Mouse (Mus musculus): Measurements from ENCODE around the gene Rab30. TPM values are rescaled to one million over a fixed set of nuclear protein-coding genes. Genes with fewer than 3 reads are reported as not detected.

The Rab30 gene
- polyA plus RNA-seq, 2 experiments: 1.9 to 6.8 TPM

DNA sequence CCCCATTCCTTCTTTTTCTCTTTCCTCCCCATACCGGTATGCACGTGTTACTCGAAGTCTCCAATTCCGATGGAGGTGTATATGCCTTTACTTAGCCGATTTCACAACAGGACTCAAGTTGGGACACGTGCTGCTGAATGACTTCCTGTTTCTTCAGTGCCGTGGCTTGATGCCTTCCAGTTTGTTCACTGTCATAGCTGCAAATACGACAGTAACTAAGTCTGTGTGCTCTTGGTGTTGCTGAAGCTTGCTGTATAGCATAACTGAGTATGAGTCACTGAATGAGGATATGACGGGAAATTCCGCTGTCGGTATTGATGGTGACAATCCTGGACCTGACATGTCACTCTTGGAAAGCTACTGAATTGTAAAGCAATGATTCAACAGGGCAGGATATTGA, 95.8 kb downstream of the Rab30 start:
- DNase-seq (ENCODE audit: low read depth in 3 of 3, low spot score in 3 of 3): no peak
- 45% methylated on average over 11 of the region's 11 CpGs for WGBS (ENCODE audit: insufficient replicate concordance)
- Histone ChIP-seq H3K27ac (no peak overlapping the region), H3K36me3 (replicated peaks; ENCODE audit: control insufficient read depth, insufficient read depth, low read depth) (no peaks in the 10 kb centered on the region), H3K27me3 (ENCODE audit: control insufficient read depth, insufficient read depth, low read length) (no peaks in the 10 kb centered on the region), H3K4me1 (replicated peaks; ENCODE audit: control insufficient read depth in 2 of 2, insufficient read depth in 2 of 2, low read length in 1 of 2) (no peaks in the 10 kb centered on the region), H3K4me3 (ENCODE audit: insufficient read depth in 1 of 2, low read depth in 2 of 2, low read length in 2 of 2) (no peak overlapping the region), H3K9ac (replicated peaks) (no peak overlapping the region), H3K4me2 (ENCODE audit: low read depth) (no peak overlapping the region), H3K9me3 (ENCODE audit: control insufficient read depth, low read length) (no peaks in the 10 kb centered on the region)
- TF ChIP-seq EP300 (IDR thresholded peaks at IDR 0.05; ENCODE audit: low read depth): no peak
- no peak for TF ChIP-seq CTCF (IDR thresholded peaks at IDR 0.05; ENCODE audit: low read depth)
- no peak for ATAC-seq (ENCODE audit: insufficient read depth)

DNA sequence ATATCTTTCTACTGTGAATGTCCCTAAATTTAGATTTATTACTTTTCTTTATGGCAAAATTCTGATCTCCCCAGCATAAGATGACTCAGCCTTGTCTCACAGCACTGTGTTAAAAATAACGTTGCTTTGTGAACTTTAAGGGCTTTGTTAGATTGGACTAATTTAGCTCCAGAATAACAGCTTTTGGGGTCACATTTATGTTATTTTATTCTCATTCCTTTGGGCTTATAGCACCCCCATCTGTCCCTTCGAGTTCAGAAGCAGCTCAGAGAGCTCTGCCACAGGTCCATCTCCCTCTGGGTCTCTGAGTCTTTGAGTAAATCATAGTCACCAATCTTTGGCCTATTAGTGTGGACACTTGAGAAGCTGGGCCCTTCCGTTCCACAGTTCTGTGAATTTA, 96.5 kb downstream of the Rab30 start:
- no peak overlapping the region for H3K4me2 ChIP-seq (ENCODE audit: low read depth)
- no peaks in the 10 kb centered on the region for H3K9me3 ChIP-seq (ENCODE audit: control insufficient read depth, low read length)
- H3K9ac ChIP-seq (replicated peaks): no peak overlapping the region
- TF ChIP-seq EP300 (IDR thresholded peaks at IDR 0.05; ENCODE audit: low read depth): no peak
- TF ChIP-seq CTCF (IDR thresholded peaks at IDR 0.05; ENCODE audit: low read depth): no peak
- H3K4me3 ChIP-seq (ENCODE audit: insufficient read depth in 1 of 2, low read depth in 2 of 2, low read length in 2 of 2): no peak overlapping the region
- WGBS (ENCODE audit: insufficient replicate concordance): 54% methylated on average over 3 of the region's 3 CpGs
- DNase-seq (ENCODE audit: low read depth in 3 of 3, low spot score in 3 of 3): no peak
- H3K4me1 ChIP-seq (replicated peaks; ENCODE audit: control insufficient read depth in 2 of 2, insufficient read depth in 2 of 2, low read length in 1 of 2): no peaks in the 10 kb centered on the region
- no peak for ATAC-seq (ENCODE audit: insufficient read depth)
- H3K27me3 ChIP-seq (ENCODE audit: control insufficient read depth, insufficient read depth, low read length): no peaks in the 10 kb centered on the region
- H3K36me3 ChIP-seq (replicated peaks; ENCODE audit: control insufficient read depth, insufficient read depth, low read depth): no peaks in the 10 kb centered on the region
- H3K27ac ChIP-seq: no peak overlapping the region

DNA sequence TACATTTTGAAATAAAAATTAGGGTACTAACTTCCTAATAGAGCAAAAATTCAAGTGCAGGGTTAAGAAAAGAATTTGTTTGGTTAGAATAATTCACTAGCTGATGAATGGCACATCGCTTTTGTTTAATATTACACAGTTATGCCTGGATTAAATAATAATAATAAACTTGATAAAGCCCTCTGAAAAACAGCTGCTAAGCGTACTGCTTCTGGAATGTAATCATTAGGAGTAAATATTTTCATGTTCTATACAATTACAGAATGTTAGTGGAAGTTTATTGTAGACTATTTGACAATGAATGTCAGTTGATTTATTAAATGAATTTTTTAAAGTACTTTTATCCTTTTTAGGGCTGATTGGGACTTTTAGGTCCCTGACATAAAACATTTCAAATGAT, 100.9 kb downstream of the Rab30 start:
- no peaks in the 10 kb centered on the region for H3K9me3 ChIP-seq (ENCODE audit: control insufficient read depth, low read length)
- DNase-seq (ENCODE audit: low read depth in 3 of 3, low spot score in 3 of 3) (no peak), ATAC-seq (ENCODE audit: insufficient read depth) (no peak)
- WGBS (ENCODE audit: insufficient replicate concordance): 52% methylated on average over 2 of the region's 2 CpGs
- no peak overlapping the region for H3K9ac ChIP-seq (replicated peaks)
- no peak overlapping the region for H3K4me2 ChIP-seq (ENCODE audit: low read depth)
- no peak overlapping the region for H3K27ac ChIP-seq
- no peaks in the 10 kb centered on the region for H3K36me3 ChIP-seq (replicated peaks; ENCODE audit: control insufficient read depth, insufficient read depth, low read depth)
- no peaks in the 10 kb centered on the region for H3K27me3 ChIP-seq (ENCODE audit: control insufficient read depth, insufficient read depth, low read length)
- H3K4me3 ChIP-seq (ENCODE audit: insufficient read depth in 1 of 2, low read depth in 2 of 2, low read length in 2 of 2): no peak overlapping the region
- TF ChIP-seq EP300 (IDR thresholded peaks at IDR 0.05; ENCODE audit: low read depth): no peak
- no peak for TF ChIP-seq CTCF (IDR thresholded peaks at IDR 0.05; ENCODE audit: low read depth)
- H3K4me1 ChIP-seq (replicated peaks; ENCODE audit: control insufficient read depth in 2 of 2, insufficient read depth in 2 of 2, low read length in 1 of 2): no peaks in the 10 kb centered on the region

DNA sequence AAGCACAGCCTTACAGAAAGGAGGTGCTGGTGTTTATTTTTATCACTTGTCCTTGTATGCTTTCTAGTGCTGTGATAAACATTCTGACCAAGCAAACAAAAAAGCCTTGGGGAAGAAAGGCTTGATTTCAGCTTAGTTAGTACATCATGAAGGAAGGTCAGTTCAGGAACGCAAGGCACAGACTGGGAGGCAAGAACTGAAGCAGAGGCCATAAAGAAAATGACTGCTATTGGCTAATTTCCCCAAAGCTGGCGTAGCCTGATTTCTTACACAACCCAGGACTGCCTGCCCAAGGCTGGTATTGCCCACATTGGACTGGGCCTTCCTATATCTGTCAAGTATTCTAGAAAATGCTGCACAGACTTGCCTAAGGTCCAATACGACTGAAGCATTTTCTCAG, 106.8 kb downstream of the Rab30 start:
- H3K27me3 ChIP-seq (ENCODE audit: control insufficient read depth, insufficient read depth, low read length): no peaks in the 10 kb centered on the region
- 69% methylated on average over 3 of the region's 3 CpGs for WGBS (ENCODE audit: insufficient replicate concordance)
- no peak for DNase-seq (ENCODE audit: low read depth in 3 of 3, low spot score in 3 of 3)

DNA sequence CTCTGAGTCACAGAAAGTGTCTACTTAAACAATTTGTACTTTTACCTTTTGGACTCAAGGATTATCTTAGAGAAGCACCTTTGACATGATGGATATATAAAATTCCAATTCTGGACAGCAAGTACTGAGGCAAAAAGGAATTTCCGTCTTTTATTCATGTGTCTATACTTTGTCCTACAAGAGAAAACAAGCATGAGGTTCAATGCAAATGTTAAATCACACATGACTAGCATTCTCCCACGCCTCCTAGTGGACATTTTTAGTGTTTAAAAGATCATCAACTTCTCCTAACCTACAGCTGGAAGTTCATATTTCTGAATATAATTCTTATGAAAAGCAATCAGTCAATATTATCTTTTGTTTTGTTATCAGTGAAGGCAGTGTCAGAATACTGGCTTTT, 125.1 kb downstream of the Rab30 start:
- Histone ChIP-seq H3K9ac (replicated peaks) (no peak overlapping the region), H3K4me1 (replicated peaks; ENCODE audit: control insufficient read depth in 2 of 2, insufficient read depth in 2 of 2, low read length in 1 of 2) (no peaks in the 10 kb centered on the region), H3K36me3 (replicated peaks; ENCODE audit: control insufficient read depth, insufficient read depth, low read depth) (peaks cover 9% of the 10 kb centered on the region), H3K9me3 (ENCODE audit: control insufficient read depth, low read length) (no peaks in the 10 kb centered on the region), H3K4me2 (ENCODE audit: low read depth) (no peak overlapping the region), H3K27ac (no peak overlapping the region), H3K4me3 (ENCODE audit: insufficient read depth in 1 of 2, low read depth in 2 of 2, low read length in 2 of 2) (no peak overlapping the region), H3K27me3 (ENCODE audit: control insufficient read depth, insufficient read depth, low read length) (no peaks in the 10 kb centered on the region)
- 34% methylated on average over 2 of the region's 2 CpGs for WGBS (ENCODE audit: insufficient replicate concordance)
- DNase-seq (ENCODE audit: low read depth in 3 of 3, low spot score in 3 of 3) (no peak), ATAC-seq (ENCODE audit: insufficient read depth) (no peak)
- TF ChIP-seq CTCF (IDR thresholded peaks at IDR 0.05; ENCODE audit: low read depth) (peak; percentile 56), EP300 (IDR thresholded peaks at IDR 0.05; ENCODE audit: low read depth) (no peak)

More for the DNA sequence above, 106.8 kb downstream of the Rab30 start:
- TF ChIP-seq EP300 (IDR thresholded peaks at IDR 0.05; ENCODE audit: low read depth) (no peak), CTCF (IDR thresholded peaks at IDR 0.05; ENCODE audit: low read depth) (no peak)
- Histone ChIP-seq H3K9me3 (ENCODE audit: control insufficient read depth, low read length) (no peaks in the 10 kb centered on the region), H3K4me3 (ENCODE audit: insufficient read depth in 1 of 2, low read depth in 2 of 2, low read length in 2 of 2) (no peak overlapping the region), H3K36me3 (replicated peaks; ENCODE audit: control insufficient read depth, insufficient read depth, low read depth) (no peaks in the 10 kb centered on the region), H3K27ac (no peak overlapping the region), H3K4me1 (replicated peaks; ENCODE audit: control insufficient read depth in 2 of 2, insufficient read depth in 2 of 2, low read length in 1 of 2) (no peaks in the 10 kb centered on the region), H3K9ac (replicated peaks) (no peak overlapping the region), H3K4me2 (ENCODE audit: low read depth) (no peak overlapping the region)
- ATAC-seq (ENCODE audit: insufficient read depth): no peak

Data from liver, embryonic 14.5 days (tissue).